Mouse (Mus musculus) heart, embryonic 14.5 days (tissue): Measurements from ENCODE around the gene Slc36a2. TPM values are rescaled to one million over a fixed set of nuclear protein-coding genes. Genes with fewer than 3 reads are reported as not detected.

ENCODE experiments used
- ATAC-seq: fragments of 200-750 bp; cut with Nextera tagmentation; 2 replicates; pipeline ENCODE4 v1.8.0; 2017; ENCODE audit warnings: low read depth, moderate TSS enrichment; ENCODE audit not compliant: insufficient number of reproducible peaks, insufficient read depth, low FRiP score
- H3K27ac ChIP-seq, 2 experiments: fragments of 200-500 bp in 1 of 2; fragments of 300-500 bp in 1 of 2; sonication (generic) in 1 of 2; replicated peaks in 1 of 2; 2 replicates each; pipeline ENCODE4 v1.5.1; 2012 to 2014; ENCODE audit warnings: low read depth in 2 of 2, low read length in 2 of 2, control low read depth in 1 of 2, mild to moderate bottlenecking in 1 of 2, mixed read lengths in 1 of 2; ENCODE audit not compliant: control insufficient read depth in 1 of 2, insufficient read depth in 1 of 2
- H3K27me3 ChIP-seq: fragments of 300-500 bp; sonication (generic); 2 replicates; pipeline ENCODE4 v1.6.1; 2014; ENCODE audit warnings: mild to moderate bottlenecking, low read length, control low read depth; ENCODE audit not compliant: control insufficient read depth, insufficient read depth
- H3K36me3 ChIP-seq: fragments of 300-500 bp; sonication (generic); 2 replicates; pipeline ENCODE4 v1.6.1; 2014; ENCODE audit warnings: mild to moderate bottlenecking, control low read depth, low read length, mixed read lengths; ENCODE audit not compliant: control insufficient read depth, insufficient read depth
- H3K4me1 ChIP-seq, 2 experiments: fragments of 200-500 bp in 1 of 2; fragments of 300-500 bp in 1 of 2; sonication (generic) in 1 of 2; 2 replicates each; pipeline ENCODE4 v1.6.1; 2012 to 2014; ENCODE audit warnings: low read length in 2 of 2, control low read depth in 1 of 2, mixed read lengths in 1 of 2; ENCODE audit not compliant: control insufficient read depth in 2 of 2, insufficient read depth in 2 of 2
- H3K4me2 ChIP-seq: fragments of 300-500 bp; sonication (generic); 2 replicates; pipeline ENCODE4 v1.6.1; 2014; ENCODE audit warnings: mild to moderate bottlenecking, low read length
- H3K4me3 ChIP-seq, 2 experiments: fragments of 200-500 bp in 1 of 2; fragments of 300-500 bp in 1 of 2; sonication (generic) in 1 of 2; 2 replicates each; pipeline ENCODE4 v1.5.1; 2012 to 2014; ENCODE audit warnings: low read length in 2 of 2, mild to moderate bottlenecking in 2 of 2, control low read depth in 1 of 2, low read depth in 1 of 2, moderate library complexity in 1 of 2; ENCODE audit not compliant: control insufficient read depth in 1 of 2, insufficient read depth in 1 of 2
- H3K9ac ChIP-seq: fragments of 300-500 bp; sonication (generic); 2 replicates; pipeline ENCODE4 v1.6.1; 2014; ENCODE audit warnings: mild to moderate bottlenecking, low read length
- H3K9me3 ChIP-seq: fragments of 300-500 bp; sonication (generic); 2 replicates; pipeline ENCODE4 v1.6.1; 2016; ENCODE audit warnings: low read length, control low read depth; ENCODE audit not compliant: control insufficient read depth
- WGBS: fragments of 180-500 bp; shearing (Covaris S2); extraction: QIAGEN DNeasy Blood & Tissue Kit; methylation state at CpG from one replicate; pipeline ENCODE4 v1.1.7; 2014; 5-methylcytosine and 5-hydroxymethylcytosine counted together
- polyA plus RNA-seq: library from polyadenylated mRNA; unstranded; fragments of >200 nt; fragmentation: Nextera tagmentation; extraction: Ambion mirVana; gene quantifications from 2 replicates; pipeline ENCODE4 v1.2.1, GENCODE M21; 2014

Gene Slc36a2
- polyA plus RNA-seq, 1 experiment from 2014 or later: 7.3 TPM

- no peaks in the 10 kb centered on the region for H3K9me3 ChIP-seq
- peak; percentile 36 for ATAC-seq
- no peak overlapping the region for H3K27ac ChIP-seq
- peak overlapping the region; percentile 81 for H3K4me2 ChIP-seq
- peak overlapping the region; percentile 77 for H3K9ac ChIP-seq
- 6% methylated on average over 17 of the region's 17 CpGs for WGBS
- H3K27me3 ChIP-seq: no peaks in the 10 kb centered on the region
- no peaks in the 10 kb centered on the region for H3K36me3 ChIP-seq
- H3K4me3 ChIP-seq: peak overlapping the region; percentile 58 to 68
- 0 out of 4 replicates have a peak, but pooled peaks cover 0 to 2% of the 10 kb centered on the region in 2 experiments for H3K4me1 ChIP-seq
Measured at GRCm38 (mm10) chr11:55204602-55205001, 19.7 kb upstream of the Slc36a2 start.

GRCm38 (mm10) chr11:55204159-55204596 is 19.3 kb upstream of the Slc36a2 start, which contains the start of gene Slc36a1:
Gene Slc36a1 (plus strand): TSS chr11:55204350.
- H3K27ac ChIP-seq: no peak within 1 kb of the TSS
- H3K27me3 ChIP-seq: no peaks in the 10 kb centered on the region
- 0 out of 4 replicates have a peak, but pooled peaks cover 0 to 2% of the 10 kb centered on the region in 2 experiments for H3K4me1 ChIP-seq
- ATAC-seq: peak; percentile 91
- H3K4me2 ChIP-seq: peak within 1 kb of the TSS; percentile 81
- no peaks in the 10 kb centered on the region for H3K36me3 ChIP-seq
- peak within 1 kb of the TSS; percentile 77 for H3K9ac ChIP-seq
- no peaks in the 10 kb centered on the region for H3K9me3 ChIP-seq
- peak within 1 kb of the TSS; percentile 58 to 68 for H3K4me3 ChIP-seq
- WGBS: 0% methylated on average over 31 of the region's 31 CpGs

GRCm38 (mm10) chr11:55197740-55198510 is 13.0 kb upstream of the Slc36a2 start:
- Histone ChIP-seq H3K4me2 (no peak overlapping the region), H3K36me3 (no peaks in the 10 kb centered on the region), H3K9me3 (no peaks in the 10 kb centered on the region), H3K4me1 (0 out of 4 replicates have a peak, but pooled peaks cover 0 to 2% of the 10 kb centered on the region in 2 experiments), H3K4me3 (no peak overlapping the region), H3K9ac (no peak overlapping the region), H3K27me3 (no peaks in the 10 kb centered on the region), H3K27ac (no peak overlapping the region)
- ATAC-seq: no peak
- WGBS: 56% methylated on average over 8 of the region's 8 CpGs

GRCm38 (mm10) chr11:55197086-55197485 is 12.2 kb upstream of the Slc36a2 start:
- Histone ChIP-seq H3K4me1 (0 out of 4 replicates have a peak, but pooled peaks cover 0 to 2% of the 10 kb centered on the region in 2 experiments), H3K36me3 (no peaks in the 10 kb centered on the region), H3K27me3 (no peaks in the 10 kb centered on the region), H3K27ac (no peak overlapping the region), H3K9ac (no peak overlapping the region), H3K4me3 (no peak overlapping the region), H3K9me3 (no peaks in the 10 kb centered on the region), H3K4me2 (no peak overlapping the region)
- no peak for ATAC-seq
- WGBS: 56% methylated on average over 6 of the region's 6 CpGs

- WGBS: 58% methylated on average over 3 of the region's 3 CpGs
Measured at GRCm38 (mm10) chr11:55190216-55190615, 5.3 kb upstream of the Slc36a2 start.

GRCm38 (mm10) chr11:55187777-55188176 is 2.9 kb upstream of the Slc36a2 start:
- Histone ChIP-seq H3K4me2 (no peak overlapping the region), H3K9ac (no peak overlapping the region), H3K36me3 (no peaks in the 10 kb centered on the region), H3K27me3 (no peaks in the 10 kb centered on the region), H3K4me3 (no peak overlapping the region), H3K9me3 (no peaks in the 10 kb centered on the region), H3K27ac (peak overlapping the region; percentile 52 to 83; a peak in 3 of 4 replicates), H3K4me1 (peaks cover 9 to 14% of the 10 kb centered on the region in 2 experiments)
- 76% methylated on average over 6 of the region's 6 CpGs for WGBS
- ATAC-seq: no peak

More at GRCm38 (mm10) chr11:55190216-55190615, 5.3 kb upstream of the Slc36a2 start:
- Histone ChIP-seq H3K4me3 (no peak overlapping the region), H3K4me2 (no peak overlapping the region), H3K9me3 (no peaks in the 10 kb centered on the region), H3K4me1 (peaks cover 9 to 14% of the 10 kb centered on the region in 2 experiments), H3K27ac (no peak overlapping the region), H3K9ac (no peak overlapping the region), H3K27me3 (no peaks in the 10 kb centered on the region), H3K36me3 (no peaks in the 10 kb centered on the region)
- ATAC-seq: no peak

GRCm38 (mm10) chr11:55187292-55187691 is 2.4 kb upstream of the Slc36a2 start:
- Histone ChIP-seq H3K9ac (no peak overlapping the region), H3K4me3 (no peak overlapping the region), H3K27me3 (no peaks in the 10 kb centered on the region), H3K9me3 (no peaks in the 10 kb centered on the region), H3K4me2 (no peak overlapping the region), H3K4me1 (peaks cover 9 to 14% of the 10 kb centered on the region in 2 experiments), H3K27ac (peak overlapping the region; percentile 52 to 83), H3K36me3 (no peaks in the 10 kb centered on the region)
- no peak; the same call in 1 of the 2 replicates for ATAC-seq
- WGBS: 29% methylated on average over 4 of the region's 4 CpGs
